In genomic region chr2:124611226-124611625, GRCm38 (mm10) we compare ENCODE assay signal across 8 mouse cellular contexts.
DNase-seq lines count a peak whose midpoint lies in the region; ATAC-seq and TF ChIP-seq lines count a peak whose summit lies in the region.

No protein-coding gene starts in this region.

- no peak for TF ChIP-seq CTCF in cerebellum, adult 2 months (IDR thresholded peaks at IDR 0.05; ENCODE audit: borderline replicate concordance, insufficient read depth, low read depth, low read length)

- peak overlapping the region; percentile 89 for H3K9ac ChIP-seq in lung, embryonic 16.5 days (ENCODE audit: low read length)
- H3K9ac ChIP-seq in liver, embryonic 12.5 days, result peak overlapping the region; percentile 53; the same call in 1 of the 2 replicates
- peak overlapping the region; percentile 79 for H3K9ac ChIP-seq in stomach, embryonic 16.5 days (ENCODE audit: low read length)

- H3K27ac ChIP-seq in cerebellum, adult 2 months (ENCODE audit: insufficient read depth, low read length), result peak overlapping the region; percentile 96; the same call in 1 of the 2 replicates
- peak overlapping the region; percentile 99 for H3K27ac ChIP-seq in lung, embryonic 16.5 days (ENCODE audit: low read length)
- no peak overlapping the region for H3K27ac ChIP-seq in liver, embryonic 12.5 days
- peak overlapping the region; percentile 95; the same call in 1 of the 2 replicates for H3K27ac ChIP-seq in stomach, embryonic 16.5 days (ENCODE audit: low read length)

- peak overlapping the region; percentile 94 for H3K4me3 ChIP-seq in cerebellum, adult 2 months (replicated peaks; ENCODE audit: insufficient read depth, low read depth, low read length)
- H3K4me3 ChIP-seq in lung, embryonic 16.5 days (ENCODE audit: low read length), result peak overlapping the region; percentile 72
- H3K4me3 ChIP-seq in liver, embryonic 12.5 days, result peak overlapping the region; percentile 54
- peak overlapping the region; percentile 71 for H3K4me3 ChIP-seq in stomach, embryonic 16.5 days (replicated peaks; ENCODE audit: low read length)

- H3K36me3 ChIP-seq in lung, embryonic 16.5 days (ENCODE audit: control insufficient read depth, insufficient read depth, low read length), result no peaks in the 10 kb centered on the region
- no peaks in the 10 kb centered on the region for H3K36me3 ChIP-seq in liver, embryonic 12.5 days
- H3K36me3 ChIP-seq in stomach, embryonic 16.5 days (ENCODE audit: control insufficient read depth, insufficient read depth, low read length), result no peaks in the 10 kb centered on the region

- ATAC-seq in lung, embryonic 16.5 days (ENCODE audit: low read depth), result no peak
- ATAC-seq in liver, embryonic 12.5 days, result no peak
- ATAC-seq in stomach, embryonic 16.5 days (ENCODE audit: insufficient read depth, low FRiP score), result no peak
- ATAC-seq in monocyte, adult 5-6 weeks (replicated peaks; ENCODE audit: insufficient number of reproducible peaks, low FRiP score, low TSS enrichment, poor library complexity, severe bottlenecking), result no peak

- TF ChIP-seq POLR2A in cerebellum, adult 2 months (IDR thresholded peaks at IDR 0.05; ENCODE audit: borderline replicate concordance, insufficient read depth, low read length), result no peak

- H3K4me1 ChIP-seq in cerebellum, adult 2 months (ENCODE audit: control insufficient read depth, insufficient read depth, low read length), result peaks cover 13% of the 10 kb centered on the region
- H3K4me1 ChIP-seq in lung, embryonic 16.5 days (replicated peaks; ENCODE audit: control insufficient read depth, insufficient read depth, low read length), result peaks cover 22% of the 10 kb centered on the region
- H3K4me1 ChIP-seq in liver, embryonic 12.5 days, result 0 out of 2 replicates have a peak, but pooled peaks cover 7% of the 10 kb centered on the region
- H3K4me1 ChIP-seq in stomach, embryonic 16.5 days (ENCODE audit: control insufficient read depth, insufficient read depth, low read length), result peaks cover 9% of the 10 kb centered on the region; the same call in 1 of the 2 replicates

- H3K9me3 ChIP-seq in lung, embryonic 16.5 days (ENCODE audit: control insufficient read depth, low read length), result no peaks in the 10 kb centered on the region
- no peaks in the 10 kb centered on the region for H3K9me3 ChIP-seq in liver, embryonic 12.5 days (replicated peaks)
- H3K9me3 ChIP-seq in stomach, embryonic 16.5 days (replicated peaks; ENCODE audit: control insufficient read depth, low read length), result no peaks in the 10 kb centered on the region

- peak overlapping the region; percentile 89 for H3K4me2 ChIP-seq in lung, embryonic 16.5 days (ENCODE audit: low read depth, low read length)
- H3K4me2 ChIP-seq in liver, embryonic 12.5 days, result peak overlapping the region; percentile 68
- H3K4me2 ChIP-seq in stomach, embryonic 16.5 days (ENCODE audit: low read depth, low read length), result peak overlapping the region; percentile 72

- H3K27me3 ChIP-seq in cerebellum, adult 2 months (ENCODE audit: control insufficient read depth, insufficient read depth, low read length), result no peaks in the 10 kb centered on the region
- H3K27me3 ChIP-seq in lung, embryonic 16.5 days (ENCODE audit: control insufficient read depth, insufficient read depth, low read depth, low read length), result peaks cover 6% of the 10 kb centered on the region; the same call in 1 of the 2 replicates
- peaks cover 53% of the 10 kb centered on the region for H3K27me3 ChIP-seq in liver, embryonic 12.5 days (replicated peaks)
- no peaks in the 10 kb centered on the region for H3K27me3 ChIP-seq in stomach, embryonic 16.5 days (ENCODE audit: control insufficient read depth, insufficient read depth, low read length)

- no peak for DNase-seq in cerebellum, adult 2 months
- DNase-seq in cerebellum, adult 8-10 months, result no peak
- DNase-seq in lung, postnatal 10 days, result no peak
- DNase-seq in thymus, postnatal 4 days, result no peak

- 5% methylated on average over 13 of the region's 13 CpGs for WGBS in cerebellum, adult 2 months
- WGBS in lung, embryonic 16.5 days, result 5% methylated on average over 13 of the region's 13 CpGs
- WGBS in liver, embryonic 12.5 days (ENCODE audit: insufficient replicate concordance), result 12% methylated on average over 13 of the region's 13 CpGs
- 16% methylated on average over 13 of the region's 13 CpGs for WGBS in stomach, embryonic 16.5 days
